Mouse (Mus musculus) forebrain, embryonic 10.5 days (tissue): ENCODE data around the gene Acad12. TPM values are rescaled to one million over a fixed set of nuclear protein-coding genes. Genes with fewer than 3 reads are reported as not detected.
A peak's percentile ranks its signal among the peaks of the same experiment; 100 is the strongest.

Experiments
- DNase-seq: peaks from one replicate; pipeline ENCODE4 v3.0.0-alpha.2; 2017; ENCODE audit warnings: low spot score; ENCODE audit errors: extremely low spot score
- H3K27ac ChIP-seq: fragments of 300-500 bp; sonication (generic); 2 replicates; pipeline ENCODE4 v1.5.1; 2016; ENCODE audit warnings: mild to moderate bottlenecking
- H3K27me3 ChIP-seq: fragments of 300-500 bp; sonication (generic); 2 replicates; pipeline ENCODE4 v1.6.1; 2016; ENCODE audit warnings: mild to moderate bottlenecking; ENCODE audit not compliant: poor library complexity, severe bottlenecking
- H3K36me3 ChIP-seq: fragments of 300-500 bp; sonication (generic); replicated peaks from 2 replicates; pipeline ENCODE4 v1.6.1; 2016; ENCODE audit warnings: mild to moderate bottlenecking, moderate library complexity
- H3K4me1 ChIP-seq: fragments of 300-500 bp; sonication (generic); 2 replicates; pipeline ENCODE4 v1.6.1; 2016
- H3K4me3 ChIP-seq: fragments of 300-500 bp; sonication (generic); 2 replicates; pipeline ENCODE4 v1.5.1; 2016; ENCODE audit warnings: mild to moderate bottlenecking, moderate library complexity
- H3K9me3 ChIP-seq: fragments of 300-500 bp; sonication (generic); 2 replicates; pipeline ENCODE4 v1.6.1; 2016; ENCODE audit warnings: mild to moderate bottlenecking, moderate library complexity
- WGBS: fragments of 180-500 bp; shearing (Covaris S2); methylation state at CpG from one replicate; pipeline ENCODE4 v1.1.7; 2016; 5-methylcytosine and 5-hydroxymethylcytosine counted together
- polyA plus RNA-seq: library from polyadenylated mRNA; unstranded; fragments of >200 nt; fragmentation: Nextera tagmentation; extraction: Ambion mirVana; gene quantifications from 2 replicates; pipeline ENCODE4 v1.2.1, GENCODE M21; 2016

Acad12 gene
- polyA plus RNA-seq, 1 experiment from 2014 or later, result 3.0 TPM

DNA sequence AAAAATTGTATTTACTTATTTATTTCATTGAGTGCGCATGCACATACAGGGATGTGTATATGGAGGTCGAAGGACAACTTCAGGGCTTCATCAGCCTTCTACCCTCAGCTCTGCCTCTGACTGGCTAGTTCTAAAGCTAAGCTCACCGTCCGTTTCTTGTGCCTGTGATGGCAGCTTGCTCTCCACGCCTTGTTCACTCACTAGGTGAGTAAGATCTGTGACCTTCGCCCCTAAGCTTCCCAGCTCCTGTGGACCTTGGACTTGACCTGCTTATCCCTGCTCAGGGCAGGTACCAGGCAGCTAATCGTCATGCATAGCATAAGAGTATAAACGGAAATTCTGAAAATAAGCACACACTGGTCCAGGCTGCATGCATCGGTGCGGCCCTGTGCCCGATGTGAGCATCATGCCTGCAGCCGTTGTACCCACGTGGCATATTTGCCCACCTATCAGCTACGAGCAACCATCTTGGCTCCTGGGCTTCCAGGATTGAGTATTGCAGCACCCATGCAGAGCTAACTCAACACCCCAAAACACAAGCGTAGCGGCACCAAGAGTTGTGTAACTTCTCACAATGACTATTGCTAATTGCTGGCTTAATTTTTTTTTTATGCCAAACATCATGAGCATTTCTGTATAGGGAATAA, 52.6 kb downstream of the Acad12 start:
- Histone ChIP-seq H3K27me3 (no peaks in the 10 kb centered on the region), H3K36me3 (peaks cover 21% of the 10 kb centered on the region), H3K4me1 (peaks cover 10% of the 10 kb centered on the region), H3K9me3 (no peaks in the 10 kb centered on the region), H3K27ac (no peak overlapping the region), H3K4me3 (no peak overlapping the region; the same call in 1 of the 2 replicates)
- 93% methylated on average over 16 of the region's 16 CpGs for WGBS
- no peak for DNase-seq

- Histone ChIP-seq H3K27me3 (no peaks in the 10 kb centered on the region), H3K27ac (peak overlapping the region; percentile 74), H3K9me3 (no peaks in the 10 kb centered on the region), H3K36me3 (peaks cover 6% of the 10 kb centered on the region; the same call in 1 of the 2 replicates), H3K4me3 (peak overlapping the region; percentile 33), H3K4me1 (peaks cover 10% of the 10 kb centered on the region)
- peak; percentile 91 for DNase-seq
- WGBS, result 13% methylated on average over 11 of the region's 11 CpGs
Observed at GRCm38 (mm10) chr5:121564468-121564895, 54.3 kb downstream of the Acad12 start.

- no peaks in the 10 kb centered on the region for H3K36me3 ChIP-seq
- WGBS, result 91% methylated on average over 3 of the region's 3 CpGs
Observed at GRCm38 (mm10) chr5:121562436-121562835, 56.3 kb downstream of the Acad12 start.

DNA sequence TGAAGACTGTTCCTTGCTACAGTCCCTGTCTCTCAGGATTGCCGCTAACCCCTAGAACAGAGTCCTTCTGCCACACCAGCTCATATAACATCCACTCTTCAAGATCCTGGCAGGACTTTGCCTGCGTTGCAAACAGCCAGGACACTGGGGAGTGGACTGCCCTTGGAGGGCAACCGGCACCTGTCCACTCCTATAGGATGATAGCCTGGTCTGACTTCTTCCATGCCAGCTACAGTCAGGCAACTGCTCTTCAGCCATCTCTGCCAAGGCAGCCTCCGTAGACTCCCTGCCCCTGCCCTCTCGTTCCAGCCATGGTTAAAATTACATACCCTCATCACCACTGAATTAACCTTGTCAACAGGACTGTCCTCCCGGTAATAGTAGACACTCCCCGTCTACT, 69.5 kb downstream of the Acad12 start:
- Histone ChIP-seq H3K27me3 (no peaks in the 10 kb centered on the region), H3K9me3 (no peaks in the 10 kb centered on the region), H3K4me3 (no peak overlapping the region), H3K36me3 (no peaks in the 10 kb centered on the region), H3K4me1 (peaks cover 14% of the 10 kb centered on the region), H3K27ac (no peak overlapping the region)
- no peak for DNase-seq
- 85% methylated on average over 7 of the region's 7 CpGs for WGBS

More at GRCm38 (mm10) chr5:121562436-121562835, 56.3 kb downstream of the Acad12 start:
- no peak overlapping the region for H3K27ac ChIP-seq
- no peak for DNase-seq
- H3K4me1 ChIP-seq, result peaks cover 10% of the 10 kb centered on the region
- no peaks in the 10 kb centered on the region for H3K27me3 ChIP-seq
- H3K4me3 ChIP-seq, result no peak overlapping the region
- no peaks in the 10 kb centered on the region for H3K9me3 ChIP-seq

DNA sequence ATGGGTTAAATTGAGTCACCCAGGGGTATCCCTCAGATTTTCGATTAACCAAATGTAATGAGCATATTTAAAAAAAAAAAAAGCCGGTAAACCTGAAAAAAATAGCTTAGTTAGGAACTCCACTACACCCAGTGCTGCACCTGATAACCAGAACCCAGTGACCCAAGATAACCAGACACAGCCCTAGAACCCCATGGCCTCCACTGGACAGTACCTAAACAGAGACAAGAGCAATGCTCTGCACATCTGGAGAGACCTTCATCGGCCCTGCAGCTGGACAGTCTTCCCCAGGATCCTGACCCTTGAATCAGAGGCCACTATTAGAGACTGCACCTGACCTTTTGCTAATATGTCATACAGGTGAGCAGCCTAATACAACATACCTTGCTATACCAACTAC, 71.7 kb downstream of the Acad12 start:
- Histone ChIP-seq H3K36me3 (no peaks in the 10 kb centered on the region), H3K27ac (no peak overlapping the region), H3K9me3 (no peaks in the 10 kb centered on the region), H3K27me3 (no peaks in the 10 kb centered on the region), H3K4me3 (peak overlapping the region; percentile 100), H3K4me1 (peaks cover 34% of the 10 kb centered on the region)
- DNase-seq, result no peak
- 97% methylated on average over 3 of the region's 3 CpGs for WGBS

Other genes with a start within 250 kb of the Acad12 start
- gene Trafd1, start 233.3 kb downstream of the Acad12 start, polyA plus RNA-seq, result 59.8 and 62.2 TPM in 2 replicates
- 59.9 and 61.5 TPM in 2 replicates for gene Naa25, start 221.0 kb downstream of the Acad12 start, polyA plus RNA-seq
- 1.00 and 1.0 TPM in 2 replicates for gene Tmem116, start 167.0 kb downstream of the Acad12 start, polyA plus RNA-seq
- 131 and 140 TPM in 2 replicates for gene Erp29, start 166.4 kb downstream of the Acad12 start, polyA plus RNA-seq
- not detected in 2 replicates for gene Adam1b, start 115.5 kb downstream of the Acad12 start, polyA plus RNA-seq
- 1.1 TPM in 2 replicates for gene Adam1a, start 73.5 kb downstream of the Acad12 start, polyA plus RNA-seq
- gene Gm42878, start 73.5 kb downstream of the Acad12 start, polyA plus RNA-seq, result not detected in 2 replicates
- gene Mapkapk5, start 73.0 kb downstream of the Acad12 start, polyA plus RNA-seq, result 47.3 and 53.1 TPM in 2 replicates
- 125 TPM in 2 replicates for gene Aldh2, start 25.1 kb downstream of the Acad12 start, polyA plus RNA-seq
- 2.0 TPM in 2 replicates for gene Acad10, start 41.6 kb upstream of the Acad12 start, polyA plus RNA-seq
- 33.9 and 39.7 TPM in 2 replicates for gene Brap, start 41.6 kb upstream of the Acad12 start, polyA plus RNA-seq
- 41.0 and 41.1 TPM in 2 replicates for gene Atxn2, start 92.4 kb upstream of the Acad12 start, polyA plus RNA-seq
- gene Sh2b3, start 218.7 kb upstream of the Acad12 start, polyA plus RNA-seq, result 5.4 and 5.5 TPM in 2 replicates
- 45.3 and 47.8 TPM in 2 replicates for gene Pheta1, start 230.0 kb upstream of the Acad12 start, polyA plus RNA-seq